Mouse (Mus musculus) neutrophil, adult 5-6 weeks (primary cell): ENCODE measurements around the gene Ppard. TPM values are rescaled to one million over a fixed set of nuclear protein-coding genes. Genes with fewer than 3 reads are reported as not detected.

Experiments
- ATAC-seq: fragments of 151-379, 151-347 bp; 2 replicates; pipeline ENCODE4 v1.8.0; 2017; ENCODE audit warnings: mild to moderate bottlenecking, moderate TSS enrichment; ENCODE audit not compliant: insufficient number of reproducible peaks, poor library complexity, low FRiP score, severe bottlenecking; ENCODE audit errors: extremely low read depth
- total RNA-seq: library from RNA; stranded (forward); fragments of 200-1000 nt; gene quantifications from 2 replicates; pipeline ENCODE4 v1.2.3, GENCODE M21; 2017

The Ppard gene
- total RNA-seq, 1 experiment from 2014 or later: 19.4 TPM

DNA sequence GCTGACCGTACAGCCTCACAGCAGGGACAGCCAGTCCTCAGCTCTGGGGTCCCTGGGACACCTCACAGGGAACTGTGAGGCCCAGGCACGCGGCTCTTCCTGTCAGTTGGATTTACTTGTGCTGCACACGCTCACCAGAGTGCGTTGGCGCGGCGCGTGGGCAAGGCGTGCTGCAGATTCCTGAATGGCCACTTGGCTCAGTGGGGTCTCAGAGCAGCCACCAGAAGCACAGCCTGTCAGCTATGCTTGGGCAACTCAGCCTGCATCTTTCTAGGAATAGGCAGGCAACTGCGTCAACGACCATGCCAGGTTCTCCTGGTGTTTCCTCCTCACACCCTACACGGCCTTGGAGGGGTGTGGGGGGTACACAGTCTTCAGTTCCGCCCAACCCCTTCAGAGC lies 44.7 kb downstream of the Ppard start:
- no peak for ATAC-seq

DNA sequence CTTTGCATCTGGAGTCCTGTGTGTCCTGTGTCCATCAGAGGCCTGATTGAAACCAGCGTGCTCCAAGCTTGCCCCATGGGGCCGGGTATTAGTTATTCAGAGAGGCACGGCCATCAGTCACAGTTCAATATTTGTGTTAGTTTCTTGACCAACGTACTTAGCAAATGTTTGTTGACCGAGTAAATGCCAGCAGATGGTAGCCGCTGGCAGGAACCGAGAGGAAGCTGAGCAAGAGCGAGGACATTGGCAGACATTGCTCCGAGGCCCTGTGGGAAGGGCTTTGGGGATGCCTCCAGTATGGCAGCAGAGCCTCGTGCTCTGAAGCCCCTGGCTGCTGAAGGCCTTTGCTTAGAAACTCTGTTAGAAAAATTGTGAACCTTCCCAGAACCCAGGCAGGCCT lies 45.2 kb downstream of the Ppard start:
- ATAC-seq: no peak

GRCm38 (mm10) chr17:28278156-28278555 lies 45.7 kb downstream of the Ppard start:
- no peak for ATAC-seq

DNA sequence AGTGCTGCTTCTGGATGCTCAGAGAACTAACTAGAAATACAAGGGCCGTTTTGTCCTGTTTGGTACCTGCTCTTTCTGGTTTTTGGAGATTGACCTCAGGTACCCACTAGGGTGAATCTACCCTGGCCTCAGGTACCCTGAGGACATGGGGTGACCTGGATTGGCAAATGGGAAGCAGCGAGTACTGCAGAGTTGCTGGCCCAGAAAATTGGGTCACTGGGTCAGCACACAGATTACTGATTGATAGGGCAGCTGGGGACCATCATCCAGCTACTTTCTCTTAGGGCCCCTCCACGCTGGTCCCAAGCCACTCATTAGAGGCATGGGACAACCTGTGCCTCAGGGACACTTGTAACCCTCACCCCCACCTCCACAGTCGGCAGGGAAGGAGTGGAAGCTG lies 46.7 kb downstream of the Ppard start:
- ATAC-seq: no peak

GRCm38 (mm10) chr17:28279780-28280422 lies 47.4 kb downstream of the Ppard start:
- ATAC-seq: no peak; the same call in 1 of the 2 replicates

- no peak for ATAC-seq
Observed at GRCm38 (mm10) chr17:28280423-28280800, 47.9 kb downstream of the Ppard start.

DNA sequence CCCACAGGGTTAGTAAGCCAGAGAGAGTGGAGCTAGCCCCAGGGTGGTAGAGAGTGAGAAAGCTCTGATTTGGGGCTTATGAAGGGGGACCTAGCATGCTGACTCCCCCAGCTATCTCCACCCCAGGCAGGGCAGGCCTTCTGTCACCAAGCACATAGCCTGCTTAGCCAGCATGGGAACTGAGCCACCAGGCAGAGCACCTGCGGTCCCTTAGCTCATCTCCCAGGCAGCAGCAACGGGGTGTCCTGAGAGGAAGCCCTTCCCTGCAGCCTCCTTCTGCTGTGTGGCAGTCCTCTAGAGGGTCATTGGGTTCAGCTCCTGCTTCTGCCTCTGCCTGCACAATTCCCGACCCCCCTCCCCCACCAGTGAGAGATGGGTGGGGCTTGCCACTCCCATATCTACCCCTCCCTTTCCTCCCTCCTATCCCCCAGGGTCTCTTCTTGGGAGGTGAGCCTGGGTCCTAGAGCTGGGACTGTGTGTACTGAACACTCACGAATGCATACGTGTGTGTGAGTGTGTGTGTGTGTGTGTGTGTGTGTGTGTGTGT lies 48.4 kb downstream of the Ppard start:
- ATAC-seq: no peak

DNA sequence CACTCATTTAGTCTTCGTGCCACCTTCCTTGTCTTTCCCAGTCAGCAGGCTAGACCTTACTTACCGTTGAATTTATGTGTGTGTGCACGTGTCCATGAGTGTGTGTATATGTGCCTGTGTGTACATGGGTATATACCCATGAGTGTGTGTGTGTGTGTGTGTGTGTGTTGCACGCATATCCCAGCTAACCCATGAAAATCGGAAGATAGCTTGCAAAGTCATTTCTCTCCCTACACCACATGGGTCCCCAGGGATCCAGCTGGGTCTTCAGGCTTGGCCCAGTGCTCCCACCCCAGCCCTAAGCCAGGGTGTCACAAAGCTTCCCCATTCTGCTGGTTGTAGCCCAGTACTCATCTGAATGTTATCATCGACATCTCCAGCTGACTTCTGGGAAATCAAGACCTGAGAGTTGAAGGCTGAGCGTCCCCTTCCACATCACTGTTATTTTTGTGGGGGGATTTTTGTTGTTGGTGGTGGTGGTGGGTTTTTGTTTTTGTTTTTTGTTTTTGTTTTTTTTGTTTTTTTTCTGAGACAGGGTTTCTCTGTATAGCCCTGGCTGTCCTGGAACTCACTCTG lies 49.5 kb downstream of the Ppard start:
- ATAC-seq: no peak

GRCm38 (mm10) chr17:28283199-28283598 lies 50.7 kb downstream of the Ppard start:
- no peak for ATAC-seq

DNA sequence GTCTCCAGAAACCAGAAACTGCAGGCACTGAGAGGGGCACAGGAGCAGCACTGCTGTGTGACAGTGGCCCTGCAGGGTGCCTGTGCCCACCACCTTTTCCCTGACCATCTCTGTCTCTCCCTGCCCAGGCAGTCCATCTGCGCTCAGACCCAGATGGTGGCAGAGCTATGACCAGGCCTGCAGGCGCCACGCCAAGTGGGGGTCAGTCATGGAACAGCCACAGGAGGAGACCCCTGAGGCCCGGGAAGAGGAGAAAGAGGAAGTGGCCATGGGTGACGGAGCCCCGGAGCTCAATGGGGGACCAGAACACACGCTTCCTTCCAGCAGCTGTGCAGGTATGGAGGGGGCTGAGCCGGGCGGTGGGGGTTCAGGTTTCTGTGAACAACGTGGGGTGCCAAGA lies 53.6 kb downstream of the Ppard start:
- ATAC-seq: no peak

GRCm38 (mm10) chr17:28286964-28287363 lies 54.5 kb downstream of the Ppard start:
- no peak for ATAC-seq

- ATAC-seq: no peak
Observed at GRCm38 (mm10) chr17:28287578-28287977, 55.1 kb downstream of the Ppard start.

- no peak; the same call in 1 of the 2 replicates for ATAC-seq
Observed at GRCm38 (mm10) chr17:28287980-28288379, 55.5 kb downstream of the Ppard start.

GRCm38 (mm10) chr17:28290262-28290661 lies 57.8 kb downstream of the Ppard start:
- no peak for ATAC-seq

- ATAC-seq: no peak
Observed at GRCm38 (mm10) chr17:28290671-28291070, 58.2 kb downstream of the Ppard start.

DNA sequence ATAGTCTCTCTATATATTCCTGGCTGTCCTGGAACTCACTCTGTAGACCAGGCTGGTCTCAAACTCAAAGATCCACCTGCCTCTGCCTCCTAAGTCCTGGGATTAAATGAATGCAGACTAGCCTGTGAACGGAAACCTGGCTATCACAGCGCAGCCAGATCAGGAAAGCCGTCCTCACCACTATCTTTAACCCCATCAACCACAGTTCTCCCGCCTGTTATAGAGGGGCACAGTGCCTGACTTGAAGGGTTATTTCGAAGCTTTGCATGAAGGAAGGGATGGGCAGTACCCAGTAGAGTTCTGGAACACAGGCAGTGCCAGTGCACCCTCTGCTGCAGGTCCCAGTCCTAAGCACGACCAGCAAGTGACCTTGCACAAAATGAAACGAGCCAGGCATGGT lies 58.8 kb downstream of the Ppard start:
- no peak for ATAC-seq

GRCm38 (mm10) chr17:28293716-28294115 lies 61.2 kb downstream of the Ppard start:
- no peak for ATAC-seq

DNA sequence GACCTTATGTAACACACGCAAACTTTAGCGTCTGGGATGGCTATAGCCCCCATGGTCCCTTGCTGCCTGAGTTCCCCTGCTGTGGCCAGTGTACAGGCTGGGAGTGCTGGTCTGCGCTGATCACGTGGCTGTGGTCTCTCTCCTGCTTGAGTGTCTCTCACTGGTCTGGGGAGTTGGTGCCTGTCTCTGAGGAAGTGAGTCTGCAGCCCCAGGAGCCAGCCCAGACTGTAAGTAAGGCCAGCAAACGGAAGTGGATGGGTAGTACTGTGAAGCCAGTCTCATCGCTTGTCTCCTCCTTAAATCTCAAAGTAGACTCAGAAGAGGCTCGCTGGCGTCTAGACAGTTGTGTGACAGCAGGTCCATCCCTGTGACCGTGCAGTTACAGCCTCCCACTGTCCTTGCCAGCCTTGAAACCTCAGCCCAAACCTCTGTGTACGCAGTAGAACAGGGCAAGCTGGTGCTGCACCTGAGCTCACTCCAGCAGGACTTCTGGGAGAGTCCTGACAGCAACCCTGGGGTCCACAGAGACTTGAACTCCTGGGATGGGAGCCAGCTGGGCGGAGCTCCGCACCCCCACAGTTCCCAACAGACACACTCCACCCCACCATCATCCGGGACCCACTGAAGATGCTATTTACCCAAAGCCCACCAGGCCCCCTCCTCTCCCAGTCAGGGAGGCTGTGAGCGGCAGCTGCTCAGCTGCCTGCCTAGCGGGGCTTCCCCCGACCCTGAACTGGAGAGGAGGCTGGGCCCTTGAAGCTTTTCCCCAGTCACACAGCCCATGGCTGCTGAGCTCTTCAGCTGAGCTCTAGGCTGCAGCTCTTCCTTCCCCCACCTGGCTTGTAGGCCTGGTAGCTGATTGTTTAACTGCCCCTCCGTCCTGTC lies 62.2 kb downstream of the Ppard start:
- peak; percentile 64 for ATAC-seq

DNA sequence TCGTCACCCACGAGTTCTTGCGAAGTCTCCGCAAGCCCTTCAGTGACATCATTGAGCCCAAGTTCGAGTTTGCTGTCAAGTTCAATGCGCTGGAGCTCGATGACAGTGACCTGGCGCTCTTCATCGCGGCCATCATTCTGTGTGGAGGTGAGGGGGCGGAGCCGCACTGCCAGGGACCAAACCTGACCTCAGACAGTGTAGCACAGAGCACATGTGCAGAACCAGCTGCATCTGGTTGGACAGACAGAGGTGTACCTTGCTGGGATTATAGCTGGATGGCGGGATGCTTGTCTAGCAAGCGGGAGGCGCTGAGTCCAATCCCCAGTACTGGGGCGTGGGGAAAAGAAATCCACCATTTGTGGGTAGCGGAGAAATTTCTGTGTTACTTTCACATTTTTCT lies 66.4 kb downstream of the Ppard start:
- no peak for ATAC-seq
